Mouse (Mus musculus): ENCODE measurements at regions not wholly inside any gene's neighbourhood (a gene's known extent, or its start where the extent isn't known, plus 50 kb on each side); places are given as distances from the start of the nearest gene placed in this dataset.
"Not testable (repeated sequence)": the region's sequence is repeated elsewhere in the genome, so short reads cannot be mapped to it uniquely, and the experiment has no call there.

DNA sequence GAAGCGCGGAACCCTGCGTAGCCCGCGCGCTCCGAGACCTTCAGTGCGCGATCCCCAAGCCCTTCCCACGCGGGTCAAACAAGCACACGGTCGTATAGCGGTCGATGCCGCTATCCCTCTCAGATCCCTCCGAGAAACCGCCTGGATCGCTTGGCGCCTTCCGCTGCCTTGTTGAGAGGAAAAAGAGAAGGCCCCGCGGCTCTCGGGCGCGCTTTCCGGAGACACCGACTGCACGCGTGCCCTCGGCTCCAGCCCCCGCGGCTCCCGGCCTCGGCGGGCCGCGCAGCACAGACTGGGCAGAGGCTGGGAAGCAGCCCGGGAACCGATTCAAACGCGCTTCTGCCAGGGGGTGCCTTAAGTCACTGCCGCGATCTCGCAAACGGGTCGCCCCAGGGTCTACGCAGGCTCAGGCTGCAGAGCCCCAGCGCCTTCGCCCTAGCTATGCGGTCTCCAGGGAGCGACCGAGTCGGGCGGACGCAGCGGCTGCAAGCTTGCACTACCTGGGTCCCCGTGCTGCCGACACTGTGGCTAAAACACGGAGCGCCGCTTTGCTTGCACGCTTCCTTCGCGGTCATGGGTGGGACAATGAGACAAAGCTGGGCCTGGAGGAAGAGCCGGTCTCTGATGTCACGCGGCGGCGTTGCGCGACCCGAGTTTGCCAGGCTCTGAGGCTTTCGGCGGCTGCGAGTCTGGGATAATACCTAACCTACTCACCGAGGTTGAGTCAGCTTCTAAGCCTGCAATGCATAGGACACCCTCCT is 87.3 kb downstream of the Crisp4 start:
- in situ Hi-C loops (cut with MboI, MseI), result no loop called here

DNA sequence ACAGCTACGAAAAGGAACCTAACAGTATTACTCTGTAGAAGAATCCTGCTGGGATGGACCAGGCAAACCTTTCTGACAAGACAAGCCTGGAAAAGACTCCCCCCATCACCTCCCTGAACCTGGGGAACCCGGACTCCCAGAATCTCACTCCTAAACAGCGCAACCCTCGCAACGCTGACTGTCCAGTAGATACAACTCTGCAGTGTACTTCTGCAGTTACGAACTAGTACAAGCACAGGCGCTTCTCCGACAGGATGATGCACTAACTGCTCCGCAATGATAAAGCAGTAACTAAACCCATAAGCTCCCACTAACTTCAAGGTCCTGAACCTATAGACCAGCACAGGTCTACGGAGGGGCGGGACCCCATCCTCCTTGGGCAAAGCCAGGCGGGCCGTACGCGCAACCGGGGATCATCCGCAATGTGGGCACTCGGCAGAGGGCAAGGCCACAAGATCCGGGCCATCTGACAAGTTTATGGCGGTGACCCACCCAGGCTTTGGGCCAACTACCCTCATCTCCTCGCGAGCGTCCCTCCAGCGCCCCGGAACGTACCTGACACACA is 88.0 kb downstream of the Crisp4 start:
- in situ Hi-C loops (cut with MboI, MseI), result no loop called here

DNA sequence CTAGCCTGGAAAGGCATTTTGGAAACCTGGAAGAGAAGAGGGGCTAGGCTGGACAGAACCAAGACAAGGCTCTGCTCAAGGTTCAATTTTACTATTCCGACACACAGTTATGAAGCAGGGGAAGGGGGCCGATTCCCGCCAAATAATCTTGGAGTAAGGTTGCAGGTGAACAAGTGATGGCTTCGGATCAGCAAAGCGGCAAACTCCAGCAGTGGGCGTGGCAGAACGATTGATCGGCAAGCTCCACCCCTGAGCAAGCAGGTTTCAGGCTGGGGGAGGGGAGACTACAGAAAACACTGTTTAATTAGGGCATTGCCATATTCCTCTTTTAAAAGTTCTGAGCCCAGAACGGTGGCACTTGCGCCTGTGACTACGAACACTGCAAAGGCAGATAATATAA is 88.7 kb downstream of the Crisp4 start:
- in situ Hi-C loops (cut with MboI, MseI), result not testable (repeated sequence)

DNA sequence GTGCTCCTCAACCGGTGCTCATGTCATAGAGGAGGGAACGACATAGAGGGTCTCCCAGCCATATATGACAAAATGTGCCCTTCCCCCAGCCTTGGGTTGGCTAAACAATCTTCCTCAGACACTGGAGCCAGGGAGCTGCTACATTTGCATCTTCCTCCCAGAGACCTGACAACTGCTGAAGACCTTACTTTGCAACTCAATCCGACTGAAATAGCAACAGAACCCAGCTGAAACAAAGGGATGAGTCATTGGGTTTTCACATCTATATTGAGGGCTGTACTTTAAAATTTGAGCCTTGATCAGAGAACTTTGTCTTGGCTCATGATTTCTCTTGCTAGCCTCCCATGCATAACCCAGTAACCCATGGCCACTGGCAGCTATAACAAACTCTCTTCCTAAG is 115.5 kb downstream of the Crisp4 start:
- in situ Hi-C loops (cut with MboI, MseI), result no loop called here

DNA sequence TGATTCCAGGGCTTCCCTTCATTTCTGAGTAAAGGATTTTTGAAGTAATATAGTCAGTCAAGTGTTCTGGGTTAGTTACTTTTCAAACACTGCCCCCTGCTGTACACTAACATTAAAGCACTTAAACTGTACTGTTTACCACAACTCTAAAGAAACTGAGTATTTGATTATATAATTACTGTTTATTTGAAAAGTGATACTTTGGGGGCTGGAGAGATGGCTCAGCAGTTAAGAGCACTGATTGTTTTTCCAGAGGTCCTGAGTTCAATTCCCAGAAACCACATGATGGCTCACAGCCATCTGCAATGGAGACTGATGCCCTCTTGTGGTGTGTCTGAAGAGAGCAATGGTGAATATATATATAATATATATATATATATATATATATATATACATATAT is 132.8 kb downstream of the Crisp4 start:
- in situ Hi-C loops (cut with MboI, MseI), result loop anchor here (10.0 kb wide), 1 partner anchor 1108 kb away; no protein-coding TSS in a partner anchor

DNA sequence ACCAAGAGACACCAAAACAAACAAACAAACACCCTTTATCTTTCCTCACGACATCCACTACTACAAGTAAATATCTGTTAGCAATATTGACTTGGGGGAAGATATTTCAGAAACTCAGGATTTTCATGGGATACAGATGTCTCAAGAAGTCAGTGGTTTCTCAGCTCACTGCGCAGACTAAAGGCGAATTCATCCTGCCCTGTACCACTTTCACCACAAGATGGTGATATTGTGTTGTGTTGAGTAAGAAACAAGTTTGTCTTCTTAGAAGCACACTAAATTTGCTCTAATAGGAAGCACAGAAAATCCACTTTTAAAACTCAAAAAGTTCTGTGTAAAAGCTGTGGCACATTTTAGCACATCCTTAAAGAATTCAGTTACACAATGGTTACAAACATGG is 165.1 kb downstream of the Crisp4 start:
- in situ Hi-C loops (cut with MboI, MseI), result no loop called here

DNA sequence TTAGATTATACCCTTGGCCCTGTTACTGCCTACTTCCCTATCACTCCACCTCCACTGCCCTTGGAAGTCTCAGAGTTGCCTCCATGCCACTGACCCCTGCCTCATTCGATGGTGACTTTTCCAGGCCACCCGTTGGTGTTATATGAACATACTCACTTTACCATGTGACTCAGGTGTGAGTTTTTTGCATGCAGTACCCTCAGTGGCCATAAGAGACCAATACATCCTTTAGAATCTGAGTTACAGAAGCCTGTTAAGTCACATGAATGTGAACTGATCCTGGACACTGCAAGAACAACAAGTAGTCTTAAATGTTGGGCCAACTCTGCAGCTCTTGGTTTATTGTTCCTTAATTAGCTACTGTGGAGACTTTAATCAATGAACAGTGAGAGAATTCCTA is 167.6 kb downstream of the Crisp4 start:
- in situ Hi-C loops (cut with MboI, MseI), result no loop called here

DNA sequence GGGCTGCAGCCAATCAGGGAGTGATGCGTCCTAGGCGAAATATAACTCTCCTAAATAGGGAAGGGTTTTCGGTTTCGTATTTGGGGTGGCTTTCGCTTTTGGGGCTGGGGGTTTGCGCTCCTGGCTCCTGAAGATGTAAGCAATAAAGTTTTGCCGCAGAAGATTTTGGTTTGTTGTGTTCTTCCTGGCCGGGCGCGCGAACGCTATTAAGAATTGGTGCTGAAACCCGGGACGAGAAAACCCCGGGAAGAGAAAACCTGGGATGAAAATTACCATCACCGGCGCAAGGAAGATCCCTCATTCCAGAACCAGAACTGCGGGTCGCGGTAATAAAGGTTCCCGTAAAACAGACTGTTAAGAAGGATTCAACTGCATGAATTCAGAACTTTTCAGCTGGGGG is 188.8 kb downstream of the Crisp4 start:
- in situ Hi-C loops (cut with MboI, MseI), result not testable (repeated sequence)

DNA sequence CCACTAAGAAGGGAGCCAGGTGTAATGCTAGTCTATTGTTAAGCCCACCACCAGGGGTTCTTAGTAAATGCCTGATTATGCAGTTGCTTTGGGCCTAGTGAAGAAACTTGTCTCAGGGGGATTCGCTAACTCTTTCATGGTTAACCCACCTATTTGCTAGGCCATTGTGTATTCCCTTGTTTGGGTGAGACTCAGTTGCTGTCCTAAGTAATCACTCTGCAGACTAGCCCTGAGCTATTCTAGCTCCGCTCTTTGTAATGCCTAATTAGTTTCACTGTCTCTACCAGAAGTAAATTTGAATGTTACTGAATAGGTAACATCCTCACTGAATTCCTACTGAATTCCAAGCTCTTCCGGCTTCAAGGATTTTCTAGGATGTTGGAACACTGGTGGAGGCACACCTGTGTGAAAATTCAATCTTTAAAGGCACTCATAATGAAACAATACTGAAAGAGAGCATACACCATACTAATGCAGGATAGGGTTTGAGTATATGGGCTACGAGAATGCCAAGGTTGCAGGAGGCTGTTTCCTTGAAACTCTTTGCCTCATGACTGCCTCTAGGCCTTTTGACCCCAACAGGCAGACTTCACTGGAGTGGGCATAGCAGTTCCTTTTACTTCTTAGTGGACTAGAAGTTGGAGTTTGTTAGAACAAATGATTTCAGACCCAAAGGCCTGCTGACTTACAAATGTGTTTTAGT is 213.4 kb downstream of the Crisp4 start:
- in situ Hi-C loops (cut with MboI, MseI), result not testable (repeated sequence)
